Mouse (Mus musculus) E14TG2a.4 (cell line): Measurements from ENCODE around the gene Hnrnpul1.

Experiments
- CTCF ChIP-seq: conservative IDR thresholded peaks from 2 replicates; pipeline ENCODE4 v1.5.1; 2014; ENCODE audit warnings: low read length
- POU5F1 ChIP-seq: IDR thresholded peaks from 2 replicates; pipeline ENCODE4 v1.6.1; 2014; ENCODE audit warnings: low read length, borderline replicate concordance

GRCm38 (mm10) chr7:25729862-25730261, 24.7 kb downstream of the Hnrnpul1 start:
- TF ChIP-seq CTCF, result no peak
- TF ChIP-seq POU5F1, result no peak
